Mouse (Mus musculus) embryonic facial prominence, embryonic 11.5 days (tissue): ENCODE results near the gene Cygb. TPM values are rescaled to one million over a fixed set of nuclear protein-coding genes. Genes with fewer than 3 reads are reported as not detected.

ENCODE experiments used
- ATAC-seq: fragments of 200-750 bp; cut with Nextera tagmentation; replicated peaks from 2 replicates; pipeline ENCODE4 v1.8.0; 2017; ENCODE audit warnings: low read depth; ENCODE audit not compliant: insufficient number of reproducible peaks, low FRiP score, low TSS enrichment
- DNase-seq: peaks from one replicate; pipeline ENCODE4 v3.0.0-alpha.2; 2015; ENCODE audit warnings: low spot score
- H3K27ac ChIP-seq: fragments of 300-500 bp; sonication (generic); replicated peaks from 2 replicates; pipeline ENCODE4 v1.5.1; 2014; ENCODE audit warnings: mild to moderate bottlenecking, low read depth, low read length, control low read depth
- H3K27me3 ChIP-seq: fragments of 300-500 bp; sonication (generic); 2 replicates; pipeline ENCODE4 v1.6.1; 2014; ENCODE audit warnings: mild to moderate bottlenecking, low read length, moderate library complexity, mixed read lengths; ENCODE audit not compliant: control insufficient read depth, insufficient read depth
- H3K36me3 ChIP-seq: fragments of 300-500 bp; sonication (generic); replicated peaks from 2 replicates; pipeline ENCODE4 v1.6.1; 2014; ENCODE audit warnings: low read depth, mild to moderate bottlenecking, low read length, moderate library complexity, mixed read lengths; ENCODE audit not compliant: control insufficient read depth, insufficient read depth
- H3K4me1 ChIP-seq: fragments of 300-500 bp; sonication (generic); 2 replicates; pipeline ENCODE4 v1.6.1; 2014; ENCODE audit warnings: low read length, mixed read lengths; ENCODE audit not compliant: control insufficient read depth, insufficient read depth
- H3K4me2 ChIP-seq: fragments of 300-500 bp; sonication (generic); 2 replicates; pipeline ENCODE4 v1.6.1; 2014; ENCODE audit warnings: low read depth, mild to moderate bottlenecking, control low read depth, low read length, moderate library complexity
- H3K4me3 ChIP-seq: fragments of 300-500 bp; sonication (generic); 2 replicates; pipeline ENCODE4 v1.5.1; 2014; ENCODE audit warnings: low read depth, low read length, control low read depth
- H3K9ac ChIP-seq: fragments of 300-500 bp; sonication (generic); replicated peaks from 2 replicates; pipeline ENCODE4 v1.6.1; 2014; ENCODE audit warnings: mild to moderate bottlenecking, control low read depth, low read length
- H3K9me3 ChIP-seq: fragments of 300-500 bp; sonication (generic); replicated peaks from 2 replicates; pipeline ENCODE4 v1.6.1; 2016; ENCODE audit warnings: mild to moderate bottlenecking, low read length, inconsistent platforms, mixed read lengths; ENCODE audit not compliant: control insufficient read depth
- WGBS: fragments of 180-500 bp; shearing (Covaris S2); extraction: QIAGEN DNeasy Blood & Tissue Kit; methylation state at CpG from one replicate; pipeline ENCODE4 v1.1.7; 2014; 5-methylcytosine and 5-hydroxymethylcytosine counted together
- polyA plus RNA-seq: library from polyadenylated mRNA; unstranded; fragments of >200 nt; fragmentation: Nextera tagmentation; extraction: Ambion mirVana; gene quantifications from 2 replicates; pipeline ENCODE4 v1.2.1, GENCODE M21; 2014

Cygb gene
- polyA plus RNA-seq, 1 experiment from 2014 or later: 3.5 TPM

DNA sequence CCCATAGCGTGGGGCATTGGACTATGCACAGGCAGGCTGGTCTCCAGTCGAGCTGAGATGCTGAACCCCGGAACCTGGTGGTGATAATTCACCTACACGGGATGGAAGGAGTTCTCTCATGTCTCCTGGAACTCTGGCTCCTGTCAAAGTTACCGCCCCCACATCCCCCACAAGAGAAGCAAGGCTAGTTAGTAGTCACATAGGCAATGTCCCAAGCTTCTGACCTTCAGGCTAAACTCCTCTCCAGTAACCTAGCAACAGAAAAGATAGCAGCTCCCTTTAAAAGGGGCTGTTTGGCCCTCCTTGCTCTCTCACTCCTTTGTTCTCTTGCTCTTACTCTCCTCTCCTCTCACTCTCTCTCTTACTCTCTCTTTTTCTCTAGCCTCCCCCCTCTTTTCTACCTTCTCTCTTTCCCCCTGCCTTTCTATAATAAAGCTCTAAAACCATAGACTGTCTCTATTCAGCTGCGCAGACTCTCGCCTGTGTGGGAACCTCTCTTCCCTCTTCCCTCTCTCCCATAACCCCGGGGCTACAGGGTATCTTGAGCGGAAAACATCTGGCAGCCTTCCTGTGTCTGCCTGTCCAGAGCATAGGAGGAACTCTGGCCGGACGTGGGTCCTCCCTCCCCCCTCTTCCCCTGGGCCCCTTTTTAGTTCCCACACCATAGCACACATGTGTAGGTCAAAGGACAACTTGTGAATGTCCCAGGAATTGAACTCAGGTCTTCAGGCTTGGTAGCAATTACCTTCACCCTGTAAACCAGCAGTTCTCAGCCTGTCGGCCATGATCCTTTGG lies 23.7 kb downstream of the Cygb start:
- H3K4me2 ChIP-seq: no peak overlapping the region
- no peak overlapping the region for H3K9ac ChIP-seq
- no peak overlapping the region for H3K4me3 ChIP-seq
- no peak for DNase-seq
- no peaks in the 10 kb centered on the region for H3K36me3 ChIP-seq
- 38% methylated on average over 12 of the region's 12 CpGs for WGBS
- no peak overlapping the region for H3K27ac ChIP-seq
- H3K4me1 ChIP-seq: no peaks in the 10 kb centered on the region
- H3K27me3 ChIP-seq: no peaks in the 10 kb centered on the region
- no peak for ATAC-seq
- no peaks in the 10 kb centered on the region for H3K9me3 ChIP-seq

DNA sequence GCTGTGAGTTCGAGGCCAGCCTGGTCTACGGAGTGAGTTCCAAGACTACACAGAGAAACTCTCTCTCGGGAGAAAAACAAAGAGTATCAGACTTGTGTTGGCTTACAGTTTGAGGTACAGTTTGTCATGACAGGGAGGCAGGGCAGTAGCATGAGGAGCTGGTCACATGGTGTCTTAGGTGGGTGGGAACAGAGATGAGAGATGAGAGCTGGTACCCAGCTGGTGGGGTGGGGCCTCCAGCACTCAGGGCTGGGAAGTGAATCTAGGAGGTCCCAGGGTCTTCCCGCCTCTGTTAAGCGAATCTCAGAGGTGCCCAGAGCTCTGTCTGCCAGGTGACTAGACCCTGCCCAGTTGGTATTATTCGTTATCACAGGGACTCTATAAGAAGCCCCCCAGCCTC lies 24.6 kb downstream of the Cygb start:
- Histone ChIP-seq H3K4me3 (no peak overlapping the region), H3K9ac (no peak overlapping the region), H3K9me3 (no peaks in the 10 kb centered on the region), H3K4me1 (no peaks in the 10 kb centered on the region), H3K27me3 (no peaks in the 10 kb centered on the region), H3K27ac (no peak overlapping the region), H3K36me3 (no peaks in the 10 kb centered on the region), H3K4me2 (no peak overlapping the region)
- 89% methylated on average over 6 of the region's 6 CpGs for WGBS
- DNase-seq (no peak), ATAC-seq (no peak)

DNA sequence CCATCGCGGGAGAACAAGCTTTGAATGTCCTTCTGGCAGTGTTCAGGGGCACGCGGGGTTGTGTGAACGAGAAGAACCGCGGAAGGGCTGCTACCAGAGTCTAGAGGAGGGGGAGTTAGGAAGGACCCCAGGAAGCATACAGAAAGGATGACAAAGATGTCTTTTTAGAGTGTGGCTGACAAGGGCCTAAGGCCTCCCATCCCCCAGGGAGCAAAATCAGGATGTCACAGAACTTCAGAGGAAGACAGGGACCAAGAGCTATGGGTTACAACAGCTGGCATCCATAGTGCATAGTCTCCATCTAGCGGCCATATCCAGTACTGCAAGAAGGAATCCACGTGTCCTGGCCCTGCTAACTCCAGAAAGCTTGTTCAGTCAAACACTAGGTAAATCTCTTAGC lies 25.4 kb downstream of the Cygb start:
- no peak for ATAC-seq

DNA sequence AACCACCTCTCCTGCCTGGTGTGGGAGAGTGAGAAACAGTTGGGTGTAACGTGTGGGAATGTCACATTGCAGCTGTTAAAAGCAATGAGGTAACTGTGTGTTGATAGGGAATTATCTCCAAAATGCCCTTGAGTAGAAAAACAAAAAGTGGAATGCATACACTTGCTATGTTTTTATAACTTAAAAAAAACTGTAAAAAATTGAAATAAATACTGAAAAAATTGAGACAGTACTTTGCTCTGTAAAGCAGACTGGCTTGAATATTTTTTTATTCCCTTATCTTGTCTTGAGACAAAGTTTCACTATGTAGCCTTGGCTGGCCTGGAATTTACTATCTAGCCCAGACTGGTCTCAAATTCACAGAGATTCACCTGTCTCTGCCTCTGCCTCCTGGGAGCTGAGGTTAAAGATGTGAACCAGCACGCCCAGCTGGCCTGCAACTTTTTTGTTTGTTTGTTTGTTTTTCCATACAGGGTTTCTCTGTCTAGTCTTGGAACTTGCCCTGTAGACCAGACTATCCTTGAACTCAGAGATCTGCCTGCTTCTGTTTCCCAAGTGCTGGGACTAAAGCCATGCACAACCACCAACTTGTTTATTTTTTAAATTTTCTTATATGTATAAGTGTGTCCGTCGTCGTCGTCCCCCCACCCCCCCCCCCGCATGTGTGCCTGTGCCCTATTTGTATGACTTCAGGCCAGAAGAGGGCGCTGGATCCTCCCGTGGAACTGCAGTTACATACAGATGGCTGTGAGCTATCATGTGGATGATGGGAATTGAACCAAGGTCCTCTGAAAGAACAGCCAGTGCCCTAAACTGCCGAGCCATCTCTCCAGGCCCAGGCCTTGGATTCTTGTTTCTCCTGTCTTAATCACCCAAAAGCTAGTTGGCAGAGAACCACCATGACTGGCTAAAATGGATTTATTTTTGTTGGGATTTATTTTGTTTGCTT lies 26.8 kb downstream of the Cygb start:
- H3K4me2 ChIP-seq: no peak overlapping the region
- no peak overlapping the region for H3K27ac ChIP-seq
- peaks cover 8% of the 10 kb centered on the region; the same call in 1 of the 2 replicates for H3K27me3 ChIP-seq
- no peak overlapping the region for H3K9ac ChIP-seq
- no peak overlapping the region for H3K4me3 ChIP-seq
- WGBS: 35% methylated on average over 10 of the region's 10 CpGs
- peaks cover 3% of the 10 kb centered on the region; the same call in 1 of the 2 replicates for H3K4me1 ChIP-seq
- no peak for DNase-seq
- no peaks in the 10 kb centered on the region for H3K9me3 ChIP-seq
- H3K36me3 ChIP-seq: no peaks in the 10 kb centered on the region
- ATAC-seq: no peak

More for the DNA sequence above, 25.4 kb downstream of the Cygb start:
- Histone ChIP-seq H3K27me3 (peaks cover 2% of the 10 kb centered on the region; the same call in 1 of the 2 replicates), H3K4me2 (no peak overlapping the region), H3K9me3 (no peaks in the 10 kb centered on the region), H3K4me3 (no peak overlapping the region), H3K27ac (no peak overlapping the region), H3K36me3 (no peaks in the 10 kb centered on the region), H3K4me1 (peaks cover 2% of the 10 kb centered on the region; the same call in 1 of the 2 replicates), H3K9ac (no peak overlapping the region)
- 53% methylated on average over 9 of the region's 9 CpGs for WGBS
- DNase-seq: peak; percentile 94

DNA sequence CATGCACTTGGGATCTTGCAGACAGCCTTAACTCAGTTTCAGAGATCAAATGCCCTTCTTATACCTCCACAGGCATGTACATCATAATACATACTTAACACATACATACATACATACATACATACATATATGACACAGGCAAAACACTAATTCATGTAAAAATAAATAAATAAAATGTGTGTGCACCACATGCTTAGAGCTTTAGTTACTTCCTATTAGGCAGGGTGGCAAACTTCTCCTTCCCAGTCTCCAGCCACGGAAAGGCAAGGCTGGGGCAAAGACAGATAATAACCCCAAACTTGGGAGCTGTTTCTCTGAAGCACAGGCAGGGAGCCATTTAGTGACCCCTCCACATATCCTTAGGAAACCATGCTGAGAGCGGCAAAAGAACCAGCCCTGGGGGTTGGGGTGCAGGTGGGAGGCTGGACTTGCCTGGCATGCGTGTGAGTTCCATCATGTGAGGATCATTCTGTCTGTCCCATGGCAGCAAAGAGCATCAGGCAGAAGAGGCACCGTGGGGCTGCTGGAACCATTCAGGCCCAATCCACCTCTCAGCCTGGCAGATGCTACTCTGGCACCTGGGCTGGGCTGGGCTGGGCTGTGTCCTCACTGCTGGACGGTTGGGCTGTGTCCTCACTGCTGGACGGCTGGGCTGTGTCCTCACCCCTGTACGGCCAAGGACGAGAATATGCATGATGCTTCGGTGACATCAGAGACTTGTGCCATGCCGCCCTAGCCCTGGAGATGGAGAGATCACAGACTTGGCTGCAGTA lies 27.6 kb downstream of the Cygb start, which contains the start of gene Rhbdf2:
Rhbdf2 (minus strand) TSS at position 721 of the 773 bp plus-strand sequence.
- Histone ChIP-seq H3K4me1 (peaks cover 3% of the 10 kb centered on the region; the same call in 1 of the 2 replicates), H3K36me3 (no peaks in the 10 kb centered on the region), H3K9ac (no peak within 1 kb of the TSS), H3K4me3 (no peak within 1 kb of the TSS), H3K27me3 (peaks cover 8% of the 10 kb centered on the region; the same call in 1 of the 2 replicates), H3K4me2 (no peak within 1 kb of the TSS), H3K27ac (no peak within 1 kb of the TSS), H3K9me3 (no peaks in the 10 kb centered on the region)
- no peak for DNase-seq
- 75% methylated on average over 10 of the region's 10 CpGs for WGBS
- ATAC-seq: no peak

DNA sequence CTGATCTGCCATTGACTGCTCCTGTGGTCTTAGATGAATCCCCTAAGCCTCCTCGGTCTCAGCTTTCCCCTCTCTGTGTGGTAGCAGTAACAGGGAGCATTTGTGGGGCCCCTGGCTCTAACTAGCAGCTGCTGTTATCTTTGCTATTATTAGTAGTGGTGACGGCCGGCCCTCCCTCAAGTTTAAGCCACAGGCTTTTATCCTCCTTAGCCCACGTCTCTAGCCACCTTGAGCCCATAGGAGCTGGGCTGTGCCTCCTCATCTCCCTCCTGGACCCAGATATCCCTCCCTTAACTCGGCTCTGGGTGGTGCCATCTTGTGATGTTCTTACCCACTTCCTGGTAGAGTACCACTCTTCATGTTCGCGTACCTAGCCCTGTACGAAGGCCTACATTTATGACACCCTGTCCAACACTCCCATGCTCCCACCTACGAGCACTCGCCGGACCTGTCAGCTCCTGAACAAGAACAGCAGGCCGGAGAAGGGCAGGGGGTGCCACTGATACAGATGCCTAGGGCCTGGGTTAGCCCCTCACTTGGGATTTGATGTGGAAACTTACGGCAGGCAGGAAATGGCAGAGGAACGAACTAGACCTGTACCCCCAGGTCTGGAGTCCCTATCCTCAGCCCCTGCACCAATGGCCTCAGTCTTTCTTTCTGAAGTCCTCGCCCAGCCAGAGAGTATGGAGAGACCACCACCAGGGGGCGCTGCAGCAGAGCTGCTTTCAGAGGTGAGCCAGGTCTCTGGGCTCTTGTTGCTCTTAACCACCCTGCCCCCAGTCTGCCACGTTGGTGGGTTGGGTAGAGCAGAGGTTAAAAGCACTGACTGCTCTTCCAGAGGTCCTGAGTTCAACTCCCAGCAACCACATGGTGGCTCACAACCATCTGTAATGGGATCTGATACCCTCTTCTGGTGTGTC lies 28.8 kb downstream of the Cygb start:
- H3K4me3 ChIP-seq: no peak overlapping the region
- peaks cover 3% of the 10 kb centered on the region; the same call in 1 of the 2 replicates for H3K4me1 ChIP-seq
- H3K9me3 ChIP-seq: no peaks in the 10 kb centered on the region
- H3K9ac ChIP-seq: no peak overlapping the region
- no peaks in the 10 kb centered on the region for H3K36me3 ChIP-seq
- 71% methylated on average over 17 of the region's 17 CpGs for WGBS
- DNase-seq (peak; percentile 62), ATAC-seq (no peak)
- H3K27me3 ChIP-seq: peaks cover 8% of the 10 kb centered on the region; the same call in 1 of the 2 replicates
- H3K4me2 ChIP-seq: no peak overlapping the region
- H3K27ac ChIP-seq: no peak overlapping the region
